Comparison of ENCODE assay signal across 8 mouse cellular contexts in the genomic region with DNA sequence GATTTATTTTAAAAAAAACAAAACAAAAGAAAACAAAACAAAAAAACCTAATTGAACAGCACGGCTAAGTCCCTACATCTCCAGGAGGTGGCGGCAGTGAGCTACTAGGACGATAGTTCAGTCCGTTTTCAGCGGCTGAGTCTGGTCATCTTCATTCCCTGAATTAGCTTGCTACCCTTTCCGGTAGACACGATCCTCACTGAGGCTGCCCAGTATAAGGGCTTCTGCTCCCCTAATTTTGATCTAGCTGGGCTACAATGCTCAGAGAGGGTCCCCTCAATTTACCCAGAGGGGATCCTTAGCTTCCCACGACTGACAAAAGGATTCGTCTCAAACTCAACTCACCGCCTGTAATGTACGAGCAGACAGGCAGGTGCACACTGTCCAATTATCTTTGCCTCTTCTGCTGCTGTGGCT. TPM values are rescaled to one million over a fixed set of nuclear protein-coding genes. Genes with fewer than 3 reads are reported as not detected.
DNase-seq lines count a peak whose midpoint lies in the region; ATAC-seq and TF ChIP-seq lines count a peak whose summit lies in the region.

No protein-coding gene starts in this region.

- intact Hi-C loops in gastrocnemius, adult 2 months (cut with DNase I), result loop anchor here (2.0 kb wide), 2 partner anchors 16 to 656 kb away; no protein-coding TSS in a partner anchor

- H3K9ac ChIP-seq in hindbrain, embryonic 16.5 days (ENCODE audit: low read depth, low read length), result peak overlapping the region; percentile 58

- H3K27me3 ChIP-seq in hindbrain, embryonic 16.5 days (replicated peaks; ENCODE audit: control insufficient read depth, insufficient read depth, low read length), result no peaks in the 10 kb centered on the region

- peak overlapping the region; percentile 3; the same call in 1 of the 2 replicates for H3K27ac ChIP-seq in gastrocnemius, adult 2 months
- peak overlapping the region; percentile 46; the same call in 1 of the 2 replicates for H3K27ac ChIP-seq in hindbrain, embryonic 16.5 days (ENCODE audit: low read depth, low read length)

- no peaks in the 10 kb centered on the region for H3K36me3 ChIP-seq in hindbrain, embryonic 16.5 days (ENCODE audit: control insufficient read depth, insufficient read depth, low read length)

- WGBS in hindbrain, embryonic 16.5 days, result 10% methylated on average over 11 of the region's 11 CpGs

- peak overlapping the region; percentile 64 for H3K4me3 ChIP-seq in gastrocnemius, adult 2 months
- H3K4me3 ChIP-seq in hindbrain, embryonic 16.5 days (ENCODE audit: low read length), result peak overlapping the region; percentile 32

- ATAC-seq in hindbrain, embryonic 16.5 days, result peak; percentile 73
- ATAC-seq in megakaryocyte, adult 5-6 weeks (ENCODE audit: poor library complexity, severe bottlenecking), result peak; percentile 94

- DNase-seq in WW6 (ENCODE audit: low read depth, low spot score), result peak; percentile 53
- DNase-seq in cerebellum, postnatal 25 days, result peak; percentile 85 to 93
- DNase-seq in gastrocnemius, adult 2 months, result peak; percentile 88
- peak; percentile 84 to 90 for DNase-seq in left cerebral cortex, adult 18-20 months (ENCODE audit: low spot score in 2 of 2)
- peak; percentile 77 for DNase-seq in right cerebral cortex, adult 18-20 months
- peak; percentile 59 for DNase-seq in urinary bladder, adult 2 months (ENCODE audit: low spot score)

- peak overlapping the region; percentile 62 for H3K4me2 ChIP-seq in hindbrain, embryonic 16.5 days (ENCODE audit: low read length)

- H3K4me1 ChIP-seq in hindbrain, embryonic 16.5 days (ENCODE audit: control insufficient read depth, insufficient read depth, low read depth, low read length), result peaks cover 22% of the 10 kb centered on the region

- no peaks in the 10 kb centered on the region for H3K9me3 ChIP-seq in hindbrain, embryonic 16.5 days (ENCODE audit: control insufficient read depth, low read length)

- TF ChIP-seq CTCF in gastrocnemius, adult 2 months (IDR thresholded peaks at IDR 0.05), result peak; percentile 98

RNA-seq across cellular contexts. Expression of gene Bclaf1, which starts 21.8 kb away (rescaled TPM):
- 10 to 100 TPM; 49.1 to 58.7 TPM for total RNA-seq in gastrocnemius, adult 2 months (2021)
- polyA plus RNA-seq in hindbrain, embryonic 16.5 days (2015; fragmentation: Nextera tagmentation; extraction: Ambion mirVana), result 89.5 and 97.1 TPM in 2 replicates
- 100 to 1,000 TPM; 111 to 116 TPM for total RNA-seq in left cerebral cortex, adult 18-20 months (2021)
- 91.4 and 94.3 TPM in 2 replicates for total RNA-seq in megakaryocyte, adult 5-6 weeks (2015)
- total RNA-seq in megakaryocyte, adult 5-6 weeks (2017), result 230 and 242 TPM in 2 replicates
- polyA plus RNA-seq in urinary bladder, adult 2 months (2012; rRNA removed), result 60.3 and 62.7 TPM in 2 replicates

RNA-seq across cellular contexts. Expression of gene Mtfr2, which starts 57.1 kb away (rescaled TPM):
- not detected for total RNA-seq in gastrocnemius, adult 2 months (2021)
- polyA plus RNA-seq in hindbrain, embryonic 16.5 days (2015; fragmentation: Nextera tagmentation; extraction: Ambion mirVana), result 0.61 and 0.96 TPM in 2 replicates
- under 1 TPM; 0.53 to 0.54 TPM for total RNA-seq in left cerebral cortex, adult 18-20 months (2021)
- total RNA-seq in megakaryocyte, adult 5-6 weeks (2015), result 80.0 and 90.2 TPM in 2 replicates
- total RNA-seq in megakaryocyte, adult 5-6 weeks (2017), result 13.3 and 18.5 TPM in 2 replicates
- 0.78 and 0.91 TPM in 2 replicates for polyA plus RNA-seq in urinary bladder, adult 2 months (2012; rRNA removed)

Comparison
In these comparisons a context has a peak if more than half of its experiments do, and no peak if none do; other contexts are left out.
1. Peak in every context shown above with its lines: DNase-seq, ATAC-seq, H3K4me3 ChIP-seq and H3K27ac ChIP-seq.
2. RNA of gene Mtfr2, which starts 57.1 kb away (total RNA-seq): 13.3 to 90.2 TPM in megakaryocyte, adult 5-6 weeks; 0.53 to 0.54 TPM in left cerebral cortex, adult 18-20 months and not detected in gastrocnemius, adult 2 months; every median in the first group is over 4 times any median in the second.